Mouse (Mus musculus): ENCODE measurements around the gene Psmb8.

The Psmb8 gene

DNA sequence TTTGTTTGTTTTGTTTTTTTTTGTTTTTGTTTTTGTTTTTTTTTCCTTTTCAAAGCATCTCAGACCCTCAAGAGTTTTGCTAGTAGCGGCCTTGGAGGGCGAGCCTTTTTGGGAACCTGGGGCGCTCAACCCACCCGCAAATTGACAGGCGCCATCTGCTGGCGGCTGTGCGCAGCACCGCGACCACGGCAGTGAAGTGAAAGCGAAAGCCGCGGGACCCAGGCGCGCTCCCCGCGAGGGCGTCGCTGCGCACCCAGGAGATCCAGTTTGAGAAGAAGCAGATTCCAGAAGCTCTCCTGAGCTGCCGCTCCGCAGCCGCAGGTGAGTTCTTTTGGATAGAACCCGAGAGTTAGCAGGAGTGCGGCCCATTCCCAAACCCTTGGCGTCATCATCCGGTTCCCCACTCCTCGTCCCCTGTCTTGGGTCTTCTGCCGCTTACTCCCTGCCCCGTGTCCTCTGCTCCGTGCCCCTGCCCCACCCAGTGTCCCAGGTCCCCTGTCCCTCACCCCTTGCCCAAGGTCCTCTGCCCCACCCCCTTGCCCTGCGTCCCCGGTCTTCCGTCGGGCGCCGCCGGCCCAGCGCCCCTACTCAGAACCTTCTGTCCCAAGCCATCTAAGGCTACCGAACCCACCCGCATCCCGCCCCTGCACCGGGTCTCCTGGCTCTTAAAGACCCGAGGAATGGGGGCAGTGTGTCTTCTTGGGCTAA lies 6.9 kb downstream of the Psmb8 start:
- H3K27me3 ChIP-seq (ENCODE audit: insufficient read depth, low read length) = peaks cover 68% of the 10 kb centered on the region
- H3K36me3 ChIP-seq (ENCODE audit: insufficient read depth, low read length) = no peaks in the 10 kb centered on the region
- 0 out of 2 replicates have a peak, but pooled peaks cover 6% of the 10 kb centered on the region for H3K9me3 ChIP-seq (ENCODE audit: low read length)
- peak; percentile 33 for TF ChIP-seq CTCF (conservative IDR thresholded peaks at IDR 0.05; ENCODE audit: low read length)
- TF ChIP-seq POU5F1 (IDR thresholded peaks at IDR 0.05; ENCODE audit: borderline replicate concordance, low read length) = no peak
- peak overlapping the region; percentile 79 for H3K4me3 ChIP-seq (replicated peaks; ENCODE audit: low read length)
- H3K4me1 ChIP-seq (replicated peaks; ENCODE audit: low read depth, low read length) = peaks cover 22% of the 10 kb centered on the region

DNA sequence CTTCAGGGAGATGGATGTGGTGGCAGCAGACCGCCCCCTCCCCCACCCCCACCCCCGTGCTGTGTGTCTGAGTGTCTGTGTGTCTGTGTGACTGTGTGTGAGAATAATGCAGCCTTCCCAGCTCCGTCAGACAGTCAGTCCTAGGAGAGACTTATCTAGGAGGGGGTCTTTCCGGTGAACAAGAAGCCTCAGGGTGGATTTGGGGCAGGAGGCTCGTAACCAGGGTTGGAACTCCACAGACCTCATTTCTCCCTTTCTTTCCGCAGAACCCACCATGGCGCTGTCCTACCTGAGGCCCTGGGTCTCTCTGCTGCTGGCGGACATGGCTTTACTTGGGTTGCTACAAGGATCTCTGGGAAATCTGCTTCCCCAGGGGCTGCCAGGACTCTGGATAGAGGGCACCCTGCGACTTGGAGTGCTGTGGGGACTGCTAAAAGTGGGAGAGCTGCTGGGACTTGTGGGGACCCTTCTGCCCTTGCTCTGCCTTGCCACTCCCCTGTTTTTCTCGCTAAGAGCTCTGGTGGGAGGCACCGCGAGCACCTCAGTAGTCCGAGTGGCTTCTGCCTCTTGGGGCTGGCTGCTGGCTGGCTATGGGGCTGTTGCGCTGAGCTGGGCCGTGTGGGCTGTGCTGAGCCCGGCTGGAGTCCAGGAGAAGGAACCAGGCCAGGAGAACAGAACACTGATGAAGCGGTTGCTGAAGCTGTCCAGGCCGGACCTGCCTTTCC lies 7.7 kb downstream of the Psmb8 start:
- peaks cover 22% of the 10 kb centered on the region for H3K4me1 ChIP-seq (replicated peaks; ENCODE audit: low read depth, low read length)
- 0 out of 2 replicates have a peak, but pooled peaks cover 6% of the 10 kb centered on the region for H3K9me3 ChIP-seq (ENCODE audit: low read length)
- TF ChIP-seq POU5F1 (IDR thresholded peaks at IDR 0.05; ENCODE audit: borderline replicate concordance, low read length) (no peak), NANOG (IDR thresholded peaks at IDR 0.05; ENCODE audit: borderline replicate concordance, low read length) (no peak), CTCF (conservative IDR thresholded peaks at IDR 0.05; ENCODE audit: low read length) (no peak)
- H3K27me3 ChIP-seq (ENCODE audit: insufficient read depth, low read length) = peaks cover 65% of the 10 kb centered on the region
- no peaks in the 10 kb centered on the region for H3K36me3 ChIP-seq (ENCODE audit: insufficient read depth, low read length)
- peak overlapping the region; percentile 79 for H3K4me3 ChIP-seq (replicated peaks; ENCODE audit: low read length)

DNA sequence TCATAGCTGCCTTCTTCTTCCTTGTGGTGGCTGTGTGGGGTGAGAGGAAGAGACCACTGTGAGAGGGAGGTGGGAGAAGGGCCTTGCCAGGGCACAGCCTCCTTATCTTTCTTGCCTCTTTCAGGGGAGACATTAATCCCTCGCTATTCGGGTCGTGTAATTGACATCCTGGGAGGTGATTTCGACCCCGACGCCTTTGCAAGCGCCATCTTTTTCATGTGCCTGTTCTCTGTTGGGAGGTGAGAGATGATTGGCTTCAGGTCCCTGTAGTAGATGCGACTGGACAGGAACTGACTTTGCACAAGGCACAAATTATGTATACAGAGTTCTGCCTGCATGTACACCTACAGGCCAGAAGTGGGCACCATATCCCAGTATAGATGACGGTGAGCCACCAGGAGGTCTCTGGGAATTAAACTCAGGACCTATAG lies 8.2 kb downstream of the Psmb8 start:
- Histone ChIP-seq H3K36me3 (ENCODE audit: insufficient read depth, low read length) (no peaks in the 10 kb centered on the region), H3K9me3 (ENCODE audit: low read length) (0 out of 2 replicates have a peak, but pooled peaks cover 4% of the 10 kb centered on the region), H3K4me1 (replicated peaks; ENCODE audit: low read depth, low read length) (peaks cover 22% of the 10 kb centered on the region), H3K4me3 (replicated peaks; ENCODE audit: low read length) (no peak overlapping the region), H3K27me3 (ENCODE audit: insufficient read depth, low read length) (peaks cover 68% of the 10 kb centered on the region)
- TF ChIP-seq CTCF (conservative IDR thresholded peaks at IDR 0.05; ENCODE audit: low read length) = peak; percentile 52
- no peak for TF ChIP-seq POU5F1 (IDR thresholded peaks at IDR 0.05; ENCODE audit: borderline replicate concordance, low read length)

DNA sequence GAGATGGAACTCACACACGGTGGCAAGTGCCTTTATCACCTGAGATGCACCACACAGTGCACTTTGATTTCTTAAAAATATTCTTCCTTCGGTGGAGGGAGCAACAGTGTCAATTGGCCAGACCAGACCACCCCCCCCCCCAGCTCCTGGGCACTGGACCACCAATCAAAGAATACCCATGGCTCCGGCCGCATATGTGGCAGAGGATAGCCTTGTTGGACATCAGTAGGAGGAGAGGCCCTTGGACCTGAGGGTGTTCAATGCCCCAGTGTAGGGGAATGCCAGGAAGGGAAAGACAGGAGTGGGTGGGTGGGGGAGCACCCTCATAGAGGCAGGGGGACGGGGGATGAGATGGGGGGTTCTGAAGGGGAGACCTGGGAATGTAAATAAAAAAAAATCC lies 9.2 kb downstream of the Psmb8 start:
- Histone ChIP-seq H3K36me3 (ENCODE audit: insufficient read depth, low read length) (no peaks in the 10 kb centered on the region), H3K9me3 (ENCODE audit: low read length) (no peaks in the 10 kb centered on the region), H3K4me1 (replicated peaks; ENCODE audit: low read depth, low read length) (peaks cover 24% of the 10 kb centered on the region), H3K27me3 (ENCODE audit: insufficient read depth, low read length) (peaks cover 65% of the 10 kb centered on the region), H3K4me3 (replicated peaks; ENCODE audit: low read length) (no peak overlapping the region)
- TF ChIP-seq POU5F1 (IDR thresholded peaks at IDR 0.05; ENCODE audit: borderline replicate concordance, low read length) = no peak
- no peak for TF ChIP-seq CTCF (conservative IDR thresholded peaks at IDR 0.05; ENCODE audit: low read length)
- TF ChIP-seq NANOG (IDR thresholded peaks at IDR 0.05; ENCODE audit: borderline replicate concordance, low read length) = no peak

DNA sequence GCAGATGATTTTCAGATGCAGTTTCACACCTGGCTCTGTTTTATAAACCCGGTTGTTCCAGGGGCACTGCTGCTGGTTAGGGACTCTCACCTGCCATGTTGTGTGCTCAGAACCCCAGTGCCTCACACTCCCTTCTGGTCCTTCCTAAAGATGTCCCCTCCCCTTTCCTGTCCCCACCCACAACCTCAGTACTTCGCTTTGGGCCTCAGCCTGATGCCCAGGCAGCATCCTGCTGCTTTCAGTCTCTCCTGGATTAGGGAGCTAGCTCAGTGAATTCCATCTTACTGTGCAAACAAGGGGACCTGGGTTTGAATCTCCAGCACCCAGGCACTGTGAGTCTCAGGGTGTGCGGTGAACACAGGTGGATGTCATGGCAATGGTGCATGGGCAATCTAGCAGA lies 9.9 kb downstream of the Psmb8 start:
- no peaks in the 10 kb centered on the region for H3K9me3 ChIP-seq (ENCODE audit: low read length)
- peaks cover 28% of the 10 kb centered on the region for H3K4me1 ChIP-seq (replicated peaks; ENCODE audit: low read depth, low read length)
- TF ChIP-seq CTCF (conservative IDR thresholded peaks at IDR 0.05; ENCODE audit: low read length) (no peak), NANOG (IDR thresholded peaks at IDR 0.05; ENCODE audit: borderline replicate concordance, low read length) (no peak), POU5F1 (IDR thresholded peaks at IDR 0.05; ENCODE audit: borderline replicate concordance, low read length) (no peak)
- no peaks in the 10 kb centered on the region for H3K36me3 ChIP-seq (ENCODE audit: insufficient read depth, low read length)
- H3K4me3 ChIP-seq (replicated peaks; ENCODE audit: low read length) = no peak overlapping the region
- peaks cover 67% of the 10 kb centered on the region for H3K27me3 ChIP-seq (ENCODE audit: insufficient read depth, low read length)

DNA sequence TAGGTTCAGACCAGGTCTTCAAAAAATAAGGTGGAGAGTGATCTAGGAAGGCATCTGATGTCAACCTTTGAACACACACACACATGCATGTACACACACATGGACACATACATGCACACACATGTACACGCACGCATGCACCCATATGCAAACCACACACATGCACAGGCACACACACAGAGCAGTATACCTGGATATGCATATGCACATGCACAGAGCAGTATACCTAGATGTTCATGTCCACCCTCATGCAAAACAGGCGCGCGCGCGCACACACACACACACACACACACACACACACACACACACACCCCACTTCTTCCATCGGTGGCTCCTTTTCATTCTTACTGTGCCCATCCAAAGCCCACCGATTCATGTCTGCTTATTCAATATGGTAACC lies 10.3 kb downstream of the Psmb8 start:
- peaks cover 2% of the 10 kb centered on the region for H3K9me3 ChIP-seq (ENCODE audit: low read length)
- peaks cover 67% of the 10 kb centered on the region for H3K27me3 ChIP-seq (ENCODE audit: insufficient read depth, low read length)
- H3K4me1 ChIP-seq (replicated peaks; ENCODE audit: low read depth, low read length) = peaks cover 28% of the 10 kb centered on the region
- TF ChIP-seq NANOG (IDR thresholded peaks at IDR 0.05; ENCODE audit: borderline replicate concordance, low read length) = no peak
- TF ChIP-seq CTCF (conservative IDR thresholded peaks at IDR 0.05; ENCODE audit: low read length) = no peak
- TF ChIP-seq POU5F1 (IDR thresholded peaks at IDR 0.05; ENCODE audit: borderline replicate concordance, low read length) = no peak
- no peaks in the 10 kb centered on the region for H3K36me3 ChIP-seq (ENCODE audit: insufficient read depth, low read length)
- H3K4me3 ChIP-seq (replicated peaks; ENCODE audit: low read length) = no peak overlapping the region

DNA sequence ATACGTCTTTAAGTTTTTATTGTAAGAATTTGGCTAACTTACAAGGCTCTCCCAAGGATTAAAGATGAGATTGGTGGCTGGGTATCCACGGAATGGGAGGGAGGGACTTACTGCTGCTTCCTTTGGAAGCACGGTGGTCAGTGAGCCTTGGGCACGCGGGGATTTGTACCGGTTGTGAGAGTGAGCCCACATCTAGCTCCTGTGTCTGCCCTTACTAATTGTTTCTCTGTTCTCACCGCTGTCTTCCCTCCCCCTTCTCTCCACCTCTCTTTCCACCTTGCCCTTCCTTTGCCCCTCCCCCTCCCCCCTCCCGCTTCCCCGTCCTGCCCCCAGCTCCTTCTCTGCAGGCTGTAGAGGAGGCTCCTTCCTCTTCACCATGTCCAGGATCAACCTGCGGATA lies 10.9 kb downstream of the Psmb8 start:
- H3K4me3 ChIP-seq (replicated peaks; ENCODE audit: low read length) = no peak overlapping the region
- peaks cover 28% of the 10 kb centered on the region for H3K4me1 ChIP-seq (replicated peaks; ENCODE audit: low read depth, low read length)
- no peaks in the 10 kb centered on the region for H3K36me3 ChIP-seq (ENCODE audit: insufficient read depth, low read length)

DNA sequence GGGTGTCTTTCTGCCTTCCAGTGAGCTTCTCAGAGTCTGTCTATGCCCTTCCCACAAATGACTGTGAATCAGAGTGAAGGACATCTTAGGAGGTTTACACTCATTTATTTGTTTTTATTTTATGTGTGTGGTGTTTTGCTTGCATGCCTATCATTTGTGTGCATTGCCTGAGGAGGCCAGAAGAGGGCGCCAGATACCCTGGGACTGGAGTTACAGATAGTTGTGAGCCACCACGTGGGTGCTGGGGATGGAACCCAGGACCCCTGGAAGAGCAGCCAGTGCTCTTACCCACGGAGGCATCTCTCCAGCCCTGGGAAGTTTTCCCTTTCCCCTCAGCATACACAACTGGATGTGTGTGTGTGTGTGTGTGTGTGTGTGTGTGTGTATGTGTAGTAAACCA lies 12.2 kb downstream of the Psmb8 start:
- peaks cover 59% of the 10 kb centered on the region for H3K27me3 ChIP-seq (ENCODE audit: insufficient read depth, low read length)
- H3K36me3 ChIP-seq (ENCODE audit: insufficient read depth, low read length) = no peaks in the 10 kb centered on the region
- peaks cover 25% of the 10 kb centered on the region for H3K4me1 ChIP-seq (replicated peaks; ENCODE audit: low read depth, low read length)
- no peak for TF ChIP-seq POU5F1 (IDR thresholded peaks at IDR 0.05; ENCODE audit: borderline replicate concordance, low read length)
- peak; percentile 68 for TF ChIP-seq CTCF (conservative IDR thresholded peaks at IDR 0.05; ENCODE audit: low read length)
- TF ChIP-seq NANOG (IDR thresholded peaks at IDR 0.05; ENCODE audit: borderline replicate concordance, low read length) = no peak
- peaks cover 19% of the 10 kb centered on the region for H3K9me3 ChIP-seq (ENCODE audit: low read length)
- no peak overlapping the region for H3K4me3 ChIP-seq (replicated peaks; ENCODE audit: low read length)

More for the DNA sequence above, 10.9 kb downstream of the Psmb8 start:
- Histone ChIP-seq H3K9me3 (ENCODE audit: low read length) (peaks cover 6% of the 10 kb centered on the region), H3K27me3 (ENCODE audit: insufficient read depth, low read length) (peaks cover 64% of the 10 kb centered on the region)
- TF ChIP-seq CTCF (conservative IDR thresholded peaks at IDR 0.05; ENCODE audit: low read length) = no peak
- TF ChIP-seq NANOG (IDR thresholded peaks at IDR 0.05; ENCODE audit: borderline replicate concordance, low read length) = no peak
- TF ChIP-seq POU5F1 (IDR thresholded peaks at IDR 0.05; ENCODE audit: borderline replicate concordance, low read length) = no peak
